Mouse (Mus musculus) kidney, embryonic 16.5 days (tissue): ENCODE results near the gene Cpsf4l. TPM values are rescaled to one million over a fixed set of nuclear protein-coding genes. Genes with fewer than 3 reads are reported as not detected.

Experiments used
- ATAC-seq: fragments of 200-750 bp; cut with Nextera tagmentation; 2 replicates; pipeline ENCODE4 v1.8.0; 2017; ENCODE audit warnings: moderate TSS enrichment; ENCODE audit not compliant: low FRiP score, low TSS enrichment
- H3K27ac ChIP-seq: fragments of 300-500 bp; sonication (generic); 2 replicates; pipeline ENCODE4 v1.5.1; 2014; ENCODE audit warnings: low read length
- H3K27me3 ChIP-seq: fragments of 300-500 bp; sonication (generic); 2 replicates; pipeline ENCODE4 v1.6.1; 2014; ENCODE audit warnings: low read length, control low read depth, mixed read lengths; ENCODE audit not compliant: insufficient read depth
- H3K36me3 ChIP-seq: fragments of 300-500 bp; sonication (generic); 2 replicates; pipeline ENCODE4 v1.6.1; 2014; ENCODE audit warnings: low read length, control low read depth, mixed read lengths; ENCODE audit not compliant: insufficient read depth
- H3K4me1 ChIP-seq: fragments of 300-500 bp; sonication (generic); 2 replicates; pipeline ENCODE4 v1.6.1; 2014; ENCODE audit warnings: low read length, control low read depth, mixed read lengths; ENCODE audit not compliant: insufficient read depth
- H3K4me2 ChIP-seq: fragments of 300-500 bp; sonication (generic); replicated peaks from 2 replicates; pipeline ENCODE4 v1.6.1; 2014; ENCODE audit warnings: low read depth, low read length
- H3K4me3 ChIP-seq: fragments of 300-500 bp; sonication (generic); 2 replicates; pipeline ENCODE4 v1.5.1; 2014; ENCODE audit warnings: mild to moderate bottlenecking, low read length
- H3K9ac ChIP-seq: fragments of 300-500 bp; sonication (generic); replicated peaks from 2 replicates; pipeline ENCODE4 v1.6.1; 2014; ENCODE audit warnings: low read length
- H3K9me3 ChIP-seq: fragments of 300-500 bp; sonication (generic); 2 replicates; pipeline ENCODE4 v1.6.1; 2016; ENCODE audit warnings: low read length, control low read depth
- WGBS: fragments of 180-500 bp; shearing (Covaris S2); extraction: QIAGEN DNeasy Blood & Tissue Kit; methylation state at CpG from one replicate; pipeline ENCODE4 v1.1.7; 2014; 5-methylcytosine and 5-hydroxymethylcytosine counted together
- polyA plus RNA-seq: library from polyadenylated mRNA; unstranded; fragments of >200 nt; fragmentation: Nextera tagmentation; extraction: Ambion mirVana; gene quantifications from 2 replicates; pipeline ENCODE4 v1.2.1, GENCODE M21; 2015

Gene Cpsf4l
- polyA plus RNA-seq, 1 experiment from 2014 or later = 1.3 TPM

GRCm38 (mm10) chr11:113737553-113737854 is 27.7 kb upstream of the Cpsf4l start:
- no peak for ATAC-seq
- H3K27me3 ChIP-seq = no peaks in the 10 kb centered on the region
- no peak overlapping the region for H3K27ac ChIP-seq
- no peak overlapping the region for H3K4me3 ChIP-seq
- no peaks in the 10 kb centered on the region for H3K9me3 ChIP-seq
- no peak overlapping the region for H3K9ac ChIP-seq
- no peak overlapping the region for H3K4me2 ChIP-seq
- 0 out of 2 replicates have a peak, but pooled peaks cover 5% of the 10 kb centered on the region for H3K36me3 ChIP-seq
- WGBS = 65% methylated on average over 3 of the region's 3 CpGs
- peaks cover 69% of the 10 kb centered on the region for H3K4me1 ChIP-seq

- 67% methylated on average over 11 of the region's 11 CpGs for WGBS
- peaks cover 74% of the 10 kb centered on the region for H3K4me1 ChIP-seq
These were observed 27.2 kb upstream of the Cpsf4l start for GRCm38 (mm10) chr11:113736848-113737552.

DNA sequence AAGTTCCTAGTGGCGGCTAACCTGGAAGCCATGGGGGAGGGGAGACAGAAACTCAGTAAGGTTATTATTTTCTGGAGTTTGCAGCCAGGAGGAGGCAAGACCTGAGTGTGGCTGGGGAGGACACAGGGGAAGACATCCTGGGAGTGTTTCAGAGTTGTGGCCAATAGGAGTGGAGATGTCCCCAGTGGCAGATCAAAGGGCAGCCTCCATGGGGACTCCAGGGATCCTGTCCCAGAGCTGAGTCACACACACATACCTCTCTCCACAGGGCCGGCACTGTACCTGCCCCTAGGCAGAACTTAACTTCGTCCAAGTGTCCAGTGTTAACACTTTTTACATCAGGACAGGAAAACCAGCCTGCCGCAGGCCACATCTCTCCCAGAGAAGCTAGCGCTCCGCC is 25.3 kb upstream of the Cpsf4l start:
- Histone ChIP-seq H3K4me3 (no peak overlapping the region), H3K4me2 (no peak overlapping the region), H3K9me3 (no peaks in the 10 kb centered on the region), H3K9ac (no peak overlapping the region; the same call in 1 of the 2 replicates), H3K27ac (peak overlapping the region; percentile 89), H3K27me3 (no peaks in the 10 kb centered on the region), H3K4me1 (peaks cover 91% of the 10 kb centered on the region), H3K36me3 (no peaks in the 10 kb centered on the region)
- 58% methylated on average over 6 of the region's 6 CpGs for WGBS
- ATAC-seq = peak; percentile 47; the same call in 1 of the 2 replicates

More at GRCm38 (mm10) chr11:113736848-113737552, 27.2 kb upstream of the Cpsf4l start:
- no peak for ATAC-seq
- no peaks in the 10 kb centered on the region for H3K27me3 ChIP-seq
- no peak overlapping the region for H3K27ac ChIP-seq
- no peaks in the 10 kb centered on the region for H3K9me3 ChIP-seq
- H3K4me3 ChIP-seq = no peak overlapping the region
- 0 out of 2 replicates have a peak, but pooled peaks cover 2% of the 10 kb centered on the region for H3K36me3 ChIP-seq
- no peak overlapping the region for H3K4me2 ChIP-seq
- H3K9ac ChIP-seq = no peak overlapping the region

DNA sequence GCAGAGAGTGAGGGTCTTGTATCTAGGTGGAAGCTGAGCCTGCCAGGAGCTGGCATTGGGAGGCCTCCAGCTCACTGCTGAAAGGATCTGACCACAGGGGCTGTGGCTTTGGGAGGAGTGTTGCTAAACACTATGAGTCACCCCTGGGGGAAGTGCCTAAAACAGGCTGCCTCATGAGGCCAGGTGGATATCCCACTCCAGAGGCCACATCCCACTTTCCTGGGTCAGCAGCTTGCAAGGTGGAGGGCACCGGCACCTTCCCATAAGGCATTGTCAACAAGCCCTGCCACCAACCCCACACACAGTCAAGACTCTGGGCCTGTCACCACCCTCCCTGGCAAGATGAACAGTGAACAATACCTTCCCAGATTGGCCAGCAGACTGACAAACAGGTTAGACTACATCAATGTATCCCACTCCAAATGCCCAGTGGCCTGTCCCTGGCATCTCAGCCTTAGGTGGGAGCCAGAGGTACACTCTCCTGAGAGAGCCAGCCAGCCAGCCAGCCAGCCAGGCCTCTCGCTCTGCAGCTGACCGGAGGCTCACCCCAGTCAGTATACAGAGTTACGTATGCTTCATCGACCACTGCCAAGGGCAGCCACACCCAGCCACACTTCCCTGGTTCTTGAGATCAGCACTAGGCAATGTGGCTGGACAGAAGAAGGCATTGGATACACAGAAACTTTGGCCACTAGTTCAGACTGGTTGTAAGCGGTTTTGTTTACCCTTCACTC is 24.0 kb upstream of the Cpsf4l start:
- Histone ChIP-seq H3K27me3 (no peaks in the 10 kb centered on the region), H3K4me2 (no peak overlapping the region), H3K27ac (peak overlapping the region; percentile 89), H3K4me1 (peaks cover 94% of the 10 kb centered on the region), H3K9me3 (no peaks in the 10 kb centered on the region), H3K9ac (peak overlapping the region; percentile 52), H3K4me3 (no peak overlapping the region), H3K36me3 (peaks cover 4% of the 10 kb centered on the region; the same call in 1 of the 2 replicates)
- 32% methylated on average over 6 of the region's 6 CpGs for WGBS
- ATAC-seq = peak; percentile 87

GRCm38 (mm10) chr11:113731945-113732612 is 22.3 kb upstream of the Cpsf4l start:
- Histone ChIP-seq H3K9me3 (no peaks in the 10 kb centered on the region), H3K4me1 (peaks cover 93% of the 10 kb centered on the region), H3K4me3 (no peak overlapping the region), H3K27ac (peak overlapping the region; percentile 89; the same call in 1 of the 2 replicates), H3K4me2 (no peak overlapping the region), H3K27me3 (no peaks in the 10 kb centered on the region), H3K36me3 (peaks cover 19% of the 10 kb centered on the region), H3K9ac (no peak overlapping the region)
- 86% methylated on average over 10 of the region's 10 CpGs for WGBS
- ATAC-seq = no peak

- Histone ChIP-seq H3K4me1 (peaks cover 96% of the 10 kb centered on the region), H3K27ac (no peak overlapping the region), H3K36me3 (peaks cover 29% of the 10 kb centered on the region), H3K9ac (0 out of 2 replicates have a peak overlapping the region, but pooled peaks have one; percentile 37), H3K27me3 (no peaks in the 10 kb centered on the region), H3K4me2 (no peak overlapping the region), H3K9me3 (no peaks in the 10 kb centered on the region), H3K4me3 (no peak overlapping the region)
- 51% methylated on average over 3 of the region's 3 CpGs for WGBS
- ATAC-seq = no peak
These were observed 21.1 kb upstream of the Cpsf4l start for GRCm38 (mm10) chr11:113730879-113731278.

DNA sequence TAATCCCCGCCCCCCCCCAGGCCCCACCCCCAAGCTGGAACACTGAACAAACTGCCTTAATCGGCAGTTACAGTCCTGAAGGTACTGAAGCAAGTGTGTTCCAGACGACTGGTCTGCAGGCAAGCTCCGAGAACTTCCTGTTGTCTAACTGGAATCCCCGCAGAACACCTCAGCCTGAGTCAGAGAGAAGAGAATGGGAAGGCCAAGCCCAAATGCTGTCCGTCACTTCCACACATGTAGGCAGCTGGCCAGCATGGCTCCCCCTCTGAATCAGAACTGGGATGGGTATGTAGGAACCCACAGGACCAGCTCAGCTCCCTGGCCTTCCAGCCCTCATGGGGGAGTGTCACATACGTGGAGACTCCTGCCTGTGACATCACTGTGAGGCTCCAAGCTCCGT is 20.1 kb upstream of the Cpsf4l start:
- Histone ChIP-seq H3K9me3 (no peaks in the 10 kb centered on the region), H3K27ac (peak overlapping the region; percentile 19), H3K27me3 (no peaks in the 10 kb centered on the region), H3K4me3 (no peak overlapping the region), H3K9ac (no peak overlapping the region), H3K4me1 (peaks cover 95% of the 10 kb centered on the region), H3K4me2 (no peak overlapping the region; the same call in 1 of the 2 replicates), H3K36me3 (peaks cover 30% of the 10 kb centered on the region)
- WGBS = 18% methylated on average over 8 of the region's 8 CpGs
- ATAC-seq = no peak

DNA sequence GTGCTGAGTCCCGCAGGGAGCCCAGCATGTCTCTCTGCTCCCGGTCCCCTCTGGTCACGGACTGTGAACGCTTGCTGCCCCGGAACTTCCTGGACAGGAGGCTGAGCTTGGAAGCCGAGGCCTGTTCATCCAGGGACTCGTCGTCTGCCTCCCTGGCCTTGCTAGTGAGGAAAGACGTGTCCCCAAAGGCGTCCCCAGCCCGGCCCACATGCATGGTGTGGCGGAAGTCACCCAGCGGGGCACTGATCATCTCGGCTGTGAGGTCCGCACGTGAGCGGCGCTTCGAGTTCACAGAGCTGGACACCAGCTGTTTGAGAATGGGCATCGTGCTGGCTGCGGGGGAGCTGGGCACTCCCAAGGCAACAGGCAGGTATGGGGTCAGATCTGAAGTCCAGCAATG is 19.4 kb upstream of the Cpsf4l start:
- Histone ChIP-seq H3K4me2 (no peak overlapping the region), H3K4me1 (peaks cover 88% of the 10 kb centered on the region), H3K27ac (peak overlapping the region; percentile 19), H3K27me3 (no peaks in the 10 kb centered on the region), H3K36me3 (peaks cover 33% of the 10 kb centered on the region), H3K4me3 (no peak overlapping the region), H3K9me3 (no peaks in the 10 kb centered on the region), H3K9ac (no peak overlapping the region)
- ATAC-seq = no peak; the same call in 1 of the 2 replicates
- 48% methylated on average over 21 of the region's 21 CpGs for WGBS

DNA sequence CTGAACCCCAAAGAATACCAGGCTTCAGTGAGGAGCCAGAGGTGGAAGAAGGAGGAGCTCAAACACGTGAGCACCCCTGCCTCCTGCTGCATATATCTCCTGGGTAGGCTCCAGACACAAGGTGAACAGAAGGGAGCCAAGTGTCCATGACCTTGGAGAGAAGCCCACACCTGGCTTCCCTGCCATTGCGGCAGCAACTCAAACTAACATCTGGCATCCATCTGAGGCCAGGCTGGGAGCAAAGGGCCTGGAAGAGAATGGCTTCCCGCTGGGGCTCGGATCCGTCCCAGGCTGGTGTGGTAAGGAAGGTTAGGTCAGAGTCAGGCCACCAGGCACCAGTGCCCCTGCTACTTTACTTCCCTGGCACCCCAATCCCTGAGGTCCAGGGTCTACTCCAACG is 18.2 kb upstream of the Cpsf4l start:
- H3K27me3 ChIP-seq = no peaks in the 10 kb centered on the region
- 47% methylated on average over 6 of the region's 6 CpGs for WGBS
- H3K27ac ChIP-seq = peak overlapping the region; percentile 74
- H3K4me3 ChIP-seq = no peak overlapping the region
- H3K4me2 ChIP-seq = no peak overlapping the region
- peak overlapping the region; percentile 35; the same call in 1 of the 2 replicates for H3K9ac ChIP-seq
- no peaks in the 10 kb centered on the region for H3K9me3 ChIP-seq
- ATAC-seq = no peak
- peaks cover 33% of the 10 kb centered on the region for H3K36me3 ChIP-seq
- peaks cover 77% of the 10 kb centered on the region for H3K4me1 ChIP-seq
